Mouse (Mus musculus): Measurements from ENCODE around the gene Pcnx. TPM values are rescaled to one million over a fixed set of nuclear protein-coding genes. Genes with fewer than 3 reads are reported as not detected.

Pcnx gene
- total RNA-seq, 2 experiments from 2014 or later: 91.5 to 99.8 TPM

- no peak for DNase-seq (ENCODE audit: low spot score in 2 of 2)
- intact Hi-C loops (cut with DNase I): no loop called here
Observed at GRCm38 (mm10) chr12:81852551-81852950, 7.3 kb upstream of the Pcnx start.

GRCm38 (mm10) chr12:81852977-81853376 is 6.8 kb upstream of the Pcnx start:
- DNase-seq (ENCODE audit: low spot score in 2 of 2): peak in 1 of 2 experiments; percentile 37
- intact Hi-C loops (cut with DNase I): no loop called here

GRCm38 (mm10) chr12:81853543-81853942 is 6.3 kb upstream of the Pcnx start:
- no peak for DNase-seq (ENCODE audit: low spot score in 2 of 2)
- intact Hi-C loops (cut with DNase I): no loop called here

- no peak for DNase-seq (ENCODE audit: low spot score in 2 of 2)
- intact Hi-C loops (cut with DNase I): no loop called here
Observed at GRCm38 (mm10) chr12:81855031-81855430, 4.8 kb upstream of the Pcnx start.

- DNase-seq (ENCODE audit: low spot score in 2 of 2): no peak
- intact Hi-C loops (cut with DNase I): no loop called here
Observed at GRCm38 (mm10) chr12:81856696-81857095, 3.1 kb upstream of the Pcnx start.

- intact Hi-C loops (cut with DNase I): no loop called here
- DNase-seq (ENCODE audit: low spot score in 2 of 2): no peak
Observed at GRCm38 (mm10) chr12:81857251-81857650, 2.6 kb upstream of the Pcnx start.

GRCm38 (mm10) chr12:81857978-81858569 is 1.7 kb upstream of the Pcnx start:
- DNase-seq (ENCODE audit: low spot score in 2 of 2): no peak
- intact Hi-C loops (cut with DNase I): loop anchor here (2.0 kb wide), 1 partner anchor 57 kb away; no protein-coding TSS in a partner anchor

GRCm38 (mm10) chr12:81860308-81861181 is 722 bp downstream of the Pcnx start:
- peak; percentile 67 to 69 for DNase-seq (ENCODE audit: low spot score in 2 of 2)
- intact Hi-C loops (cut with DNase I): loop anchor here (5.0 kb wide), 1 partner anchor 63 kb away; no protein-coding TSS in a partner anchor

- intact Hi-C loops (cut with DNase I): loop anchor here (5.0 kb wide), 1 partner anchor 64 kb away; no protein-coding TSS in a partner anchor
- DNase-seq (ENCODE audit: low spot score in 2 of 2): no peak
Observed at GRCm38 (mm10) chr12:81861199-81862085, 1.6 kb downstream of the Pcnx start.

GRCm38 (mm10) chr12:81862351-81862802 is 2.6 kb downstream of the Pcnx start:
- DNase-seq (ENCODE audit: low spot score in 2 of 2): no peak
- intact Hi-C loops (cut with DNase I): loop anchor here (5.0 kb wide), 1 partner anchor 65 kb away; no protein-coding TSS in a partner anchor

- intact Hi-C loops (cut with DNase I): loop anchor here (5.0 kb wide), 1 partner anchor 67 kb away; no protein-coding TSS in a partner anchor
- no peak for DNase-seq (ENCODE audit: low spot score in 2 of 2)
Observed at GRCm38 (mm10) chr12:81863949-81864348, 4.1 kb downstream of the Pcnx start.

- DNase-seq (ENCODE audit: low spot score in 2 of 2): no peak
- intact Hi-C loops (cut with DNase I): no loop called here
Observed at GRCm38 (mm10) chr12:81865183-81865582, 5.4 kb downstream of the Pcnx start.

GRCm38 (mm10) chr12:81867316-81867715 is 7.5 kb downstream of the Pcnx start:
- no peak for DNase-seq (ENCODE audit: low spot score in 2 of 2)
- intact Hi-C loops (cut with DNase I): no loop called here

- DNase-seq (ENCODE audit: low spot score in 2 of 2): no peak
- intact Hi-C loops (cut with DNase I): no loop called here
Observed at GRCm38 (mm10) chr12:81869205-81869940, 9.6 kb downstream of the Pcnx start.

GRCm38 (mm10) chr12:81873345-81873744 is 13.5 kb downstream of the Pcnx start:
- DNase-seq (ENCODE audit: low spot score in 2 of 2): no peak
- intact Hi-C loops (cut with DNase I): no loop called here

GRCm38 (mm10) chr12:81880161-81880560 is 20.3 kb downstream of the Pcnx start:
- intact Hi-C loops (cut with DNase I): no loop called here
- DNase-seq (ENCODE audit: low spot score in 2 of 2): no peak

GRCm38 (mm10) chr12:81883255-81884106 is 23.7 kb downstream of the Pcnx start:
- intact Hi-C loops (cut with DNase I): no loop called here
- DNase-seq (ENCODE audit: low spot score in 2 of 2): no peak

- intact Hi-C loops (cut with DNase I): no loop called here
- DNase-seq (ENCODE audit: low spot score in 2 of 2): no peak
Observed at GRCm38 (mm10) chr12:81884107-81884398, 24.2 kb downstream of the Pcnx start.
